Mouse (Mus musculus): Measurements from ENCODE around the gene Cyp1a2.

The Cyp1a2 gene

GRCm38 (mm10) chr9:57644944-57645893, 38.3 kb downstream of the Cyp1a2 start:
- peak; percentile 88 for DNase-seq

GRCm38 (mm10) chr9:57644442-57644943, 39.0 kb downstream of the Cyp1a2 start:
- DNase-seq = no peak

- no peak for DNase-seq
Measured at GRCm38 (mm10) chr9:57643856-57644180, 39.7 kb downstream of the Cyp1a2 start.

GRCm38 (mm10) chr9:57643169-57643855, 40.2 kb downstream of the Cyp1a2 start:
- no peak for DNase-seq

GRCm38 (mm10) chr9:57641775-57642550, 41.5 kb downstream of the Cyp1a2 start:
- DNase-seq = no peak

- no peak for DNase-seq
Measured at GRCm38 (mm10) chr9:57641022-57641421, 42.5 kb downstream of the Cyp1a2 start.

- DNase-seq = no peak
Measured at GRCm38 (mm10) chr9:57640384-57640783, 43.1 kb downstream of the Cyp1a2 start.

- no peak for DNase-seq
Measured at GRCm38 (mm10) chr9:57639661-57640328, 43.7 kb downstream of the Cyp1a2 start.

- DNase-seq = no peak
Measured at GRCm38 (mm10) chr9:57638651-57639459, 44.6 kb downstream of the Cyp1a2 start.

GRCm38 (mm10) chr9:57637741-57638322, 45.7 kb downstream of the Cyp1a2 start:
- DNase-seq = no peak

- no peak for DNase-seq
Measured at GRCm38 (mm10) chr9:57637272-57637671, 46.2 kb downstream of the Cyp1a2 start.

- no peak for DNase-seq
Measured at GRCm38 (mm10) chr9:57633481-57634024, 50.0 kb downstream of the Cyp1a2 start.

GRCm38 (mm10) chr9:57629118-57629874, 54.2 kb downstream of the Cyp1a2 start:
- DNase-seq = peak; percentile 81

- DNase-seq = no peak
Measured at GRCm38 (mm10) chr9:57628717-57629116, 54.8 kb downstream of the Cyp1a2 start.

- DNase-seq = no peak
Measured at GRCm38 (mm10) chr9:57627892-57628291, 55.6 kb downstream of the Cyp1a2 start.

GRCm38 (mm10) chr9:57627191-57627590, 56.3 kb downstream of the Cyp1a2 start:
- DNase-seq = no peak

Measured in cerebellum, adult 9-10 months (tissue).